Mouse (Mus musculus) lung, embryonic 15.5 days (tissue): ENCODE measurements around the gene Lrrc25. TPM values are rescaled to one million over a fixed set of nuclear protein-coding genes. Genes with fewer than 3 reads are reported as not detected.

Source experiments
- ATAC-seq: fragments of 200-750 bp; cut with Nextera tagmentation; 2 replicates; pipeline ENCODE4 v1.8.0; 2017; ENCODE audit warnings: moderate number of reproducible peaks, borderline replicate concordance; ENCODE audit not compliant: low FRiP score, low TSS enrichment; ENCODE audit errors: extremely low read depth
- H3K27ac ChIP-seq: fragments of 300-500 bp; sonication (generic); 2 replicates; pipeline ENCODE4 v1.5.1; 2015; ENCODE audit warnings: moderate library complexity, mild to moderate bottlenecking, inconsistent platforms
- H3K27me3 ChIP-seq: fragments of 300-500 bp; sonication (generic); 2 replicates; pipeline ENCODE4 v1.6.1; 2015; ENCODE audit warnings: inconsistent platforms
- H3K36me3 ChIP-seq: fragments of 300-500 bp; sonication (generic); 2 replicates; pipeline ENCODE4 v1.6.1; 2015; ENCODE audit warnings: inconsistent platforms
- H3K4me1 ChIP-seq: fragments of 300-500 bp; sonication (generic); 2 replicates; pipeline ENCODE4 v1.6.1; 2015; ENCODE audit warnings: inconsistent platforms
- H3K4me2 ChIP-seq: fragments of 300-500 bp; sonication (generic); 2 replicates; pipeline ENCODE4 v1.6.1; 2015; ENCODE audit warnings: inconsistent platforms, mild to moderate bottlenecking, moderate library complexity
- H3K4me3 ChIP-seq: fragments of 300-500 bp; sonication (generic); 2 replicates; pipeline ENCODE4 v1.5.1; 2015; ENCODE audit warnings: mild to moderate bottlenecking, inconsistent platforms
- H3K9ac ChIP-seq: fragments of 300-500 bp; sonication (generic); 2 replicates; pipeline ENCODE4 v1.6.1; 2015; ENCODE audit warnings: inconsistent platforms
- H3K9me3 ChIP-seq: fragments of 300-500 bp; sonication (generic); 2 replicates; pipeline ENCODE4 v1.6.1; 2016; ENCODE audit warnings: inconsistent platforms
- WGBS: fragments of 180-500 bp; shearing (Covaris S2); methylation state at CpG from one replicate; pipeline ENCODE4 v1.1.7; 2015; 5-methylcytosine and 5-hydroxymethylcytosine counted together
- polyA plus RNA-seq: library from polyadenylated mRNA; unstranded; fragments of >200 nt; fragmentation: Nextera tagmentation; extraction: Ambion mirVana; gene quantifications from 2 replicates; pipeline ENCODE4 v1.2.1, GENCODE M21; 2015

Gene Lrrc25
- polyA plus RNA-seq, 1 experiment from 2014 or later = 2.5 TPM

GRCm38 (mm10) chr8:70601271-70601649 lies 14.7 kb upstream of the Lrrc25 start:
- Histone ChIP-seq H3K4me2 (peak overlapping the region; percentile 47), H3K4me3 (peak overlapping the region; percentile 17; the same call in 1 of the 2 replicates), H3K9me3 (no peaks in the 10 kb centered on the region), H3K4me1 (peaks cover 53% of the 10 kb centered on the region), H3K27ac (peak overlapping the region; percentile 65), H3K36me3 (peaks cover 27% of the 10 kb centered on the region), H3K27me3 (no peaks in the 10 kb centered on the region), H3K9ac (no peak overlapping the region)
- ATAC-seq = peak; percentile 43; the same call in 1 of the 2 replicates
- WGBS = 1% methylated on average over 26 of the region's 26 CpGs

- no peak for ATAC-seq
- Histone ChIP-seq H3K4me2 (no peak overlapping the region), H3K9me3 (no peaks in the 10 kb centered on the region), H3K27me3 (no peaks in the 10 kb centered on the region), H3K9ac (no peak overlapping the region), H3K36me3 (peaks cover 18% of the 10 kb centered on the region), H3K4me3 (no peak overlapping the region), H3K27ac (no peak overlapping the region), H3K4me1 (peaks cover 55% of the 10 kb centered on the region)
- 91% methylated on average over 13 of the region's 13 CpGs for WGBS
These were observed 13.7 kb upstream of the Lrrc25 start for GRCm38 (mm10) chr8:70602139-70602811.

- H3K4me2 ChIP-seq = no peak overlapping the region
- H3K27ac ChIP-seq = no peak overlapping the region
- peaks cover 52% of the 10 kb centered on the region for H3K4me1 ChIP-seq
- peaks cover 18% of the 10 kb centered on the region for H3K36me3 ChIP-seq
- no peak overlapping the region for H3K9ac ChIP-seq
- ATAC-seq = no peak
- no peaks in the 10 kb centered on the region for H3K27me3 ChIP-seq
- H3K4me3 ChIP-seq = no peak overlapping the region
- 79% methylated on average over 7 of the region's 7 CpGs for WGBS
- no peaks in the 10 kb centered on the region for H3K9me3 ChIP-seq
These were observed 11.4 kb upstream of the Lrrc25 start for GRCm38 (mm10) chr8:70604558-70604957.

- Histone ChIP-seq H3K27ac (no peak overlapping the region), H3K27me3 (no peaks in the 10 kb centered on the region), H3K9me3 (no peaks in the 10 kb centered on the region), H3K4me2 (peak overlapping the region; percentile 95; the same call in 1 of the 2 replicates), H3K4me3 (no peak overlapping the region), H3K4me1 (peaks cover 47% of the 10 kb centered on the region), H3K9ac (no peak overlapping the region), H3K36me3 (peaks cover 15% of the 10 kb centered on the region)
- 88% methylated on average over 9 of the region's 9 CpGs for WGBS
- no peak for ATAC-seq
These were observed 9.8 kb upstream of the Lrrc25 start for GRCm38 (mm10) chr8:70605871-70606779.

GRCm38 (mm10) chr8:70606780-70607602 lies 9.0 kb upstream of the Lrrc25 start:
- no peak overlapping the region; the same call in 1 of the 2 replicates for H3K27ac ChIP-seq
- H3K9me3 ChIP-seq = no peaks in the 10 kb centered on the region
- 61% methylated on average over 18 of the region's 18 CpGs for WGBS
- no peak for ATAC-seq
- H3K4me3 ChIP-seq = peak overlapping the region; percentile 79
- H3K36me3 ChIP-seq = peaks cover 11% of the 10 kb centered on the region
- no peaks in the 10 kb centered on the region for H3K27me3 ChIP-seq
- peak overlapping the region; percentile 93 for H3K9ac ChIP-seq
- H3K4me1 ChIP-seq = peaks cover 47% of the 10 kb centered on the region
- peak overlapping the region; percentile 95 for H3K4me2 ChIP-seq

- Histone ChIP-seq H3K4me3 (peak overlapping the region; percentile 79), H3K4me2 (peak overlapping the region; percentile 95), H3K9me3 (no peaks in the 10 kb centered on the region), H3K27ac (peak overlapping the region; percentile 100; the same call in 1 of the 2 replicates), H3K27me3 (no peaks in the 10 kb centered on the region), H3K4me1 (peaks cover 47% of the 10 kb centered on the region), H3K9ac (peak overlapping the region; percentile 93), H3K36me3 (peaks cover 6% of the 10 kb centered on the region; the same call in 1 of the 2 replicates)
- WGBS = 20% methylated on average over 6 of the region's 6 CpGs
- ATAC-seq = no peak
These were observed 8.4 kb upstream of the Lrrc25 start for GRCm38 (mm10) chr8:70607603-70607897.

- Histone ChIP-seq H3K36me3 (0 out of 2 replicates have a peak, but pooled peaks cover under 1% of the 10 kb centered on the region), H3K9me3 (no peaks in the 10 kb centered on the region), H3K27ac (peak overlapping the region; percentile 100), H3K9ac (peak overlapping the region; percentile 93), H3K27me3 (no peaks in the 10 kb centered on the region), H3K4me3 (peak overlapping the region; percentile 79), H3K4me2 (peak overlapping the region; percentile 95), H3K4me1 (peaks cover 47% of the 10 kb centered on the region)
- no peak for ATAC-seq
- under 1% methylated on average over 77 of the region's 84 CpGs for WGBS
These were observed 7.8 kb upstream of the Lrrc25 start for GRCm38 (mm10) chr8:70607898-70608748.

GRCm38 (mm10) chr8:70608749-70609367 lies 7.1 kb upstream of the Lrrc25 start, which contains the start of gene Ssbp4:
TSS of gene Ssbp4 (minus strand) at chr8:70608872.
- 0 out of 2 replicates have a peak, but pooled peaks have one; percentile 0 for ATAC-seq
- Histone ChIP-seq H3K27me3 (no peaks in the 10 kb centered on the region), H3K36me3 (no peaks in the 10 kb centered on the region), H3K27ac (peak within 1 kb of the TSS; percentile 100), H3K4me1 (peaks cover 47% of the 10 kb centered on the region), H3K4me2 (peak within 1 kb of the TSS; percentile 95), H3K9me3 (no peaks in the 10 kb centered on the region), H3K9ac (peak within 1 kb of the TSS; percentile 93), H3K4me3 (peak within 1 kb of the TSS; percentile 79)
- WGBS = 5% methylated on average over 26 of the region's 26 CpGs

- peaks cover 47% of the 10 kb centered on the region for H3K4me1 ChIP-seq
- H3K27ac ChIP-seq = peak overlapping the region; percentile 100
- H3K9ac ChIP-seq = peak overlapping the region; percentile 62
- H3K27me3 ChIP-seq = no peaks in the 10 kb centered on the region
- 0% methylated on average over 35 of the region's 39 CpGs for WGBS
- ATAC-seq = peak; percentile 74
- H3K4me3 ChIP-seq = peak overlapping the region; percentile 79
- no peaks in the 10 kb centered on the region for H3K36me3 ChIP-seq
- H3K9me3 ChIP-seq = no peaks in the 10 kb centered on the region
- H3K4me2 ChIP-seq = peak overlapping the region; percentile 95
These were observed 6.5 kb upstream of the Lrrc25 start for GRCm38 (mm10) chr8:70609368-70609848.
